Mouse (Mus musculus) hindlimb bud, embryonic 11.5 days (tissue): ENCODE measurements around the gene Mt3.
"Not testable (repeated sequence)": the region's sequence is repeated elsewhere in the genome, so short reads cannot be mapped to it uniquely, and the experiment has no call there.

Source experiments
- DNase-seq: peaks from one replicate; pipeline ENCODE4 v3.0.0-alpha.2; 2012; ENCODE audit warnings: low read depth, low spot score; ENCODE audit errors: extremely low spot score

Mt3 gene

DNA sequence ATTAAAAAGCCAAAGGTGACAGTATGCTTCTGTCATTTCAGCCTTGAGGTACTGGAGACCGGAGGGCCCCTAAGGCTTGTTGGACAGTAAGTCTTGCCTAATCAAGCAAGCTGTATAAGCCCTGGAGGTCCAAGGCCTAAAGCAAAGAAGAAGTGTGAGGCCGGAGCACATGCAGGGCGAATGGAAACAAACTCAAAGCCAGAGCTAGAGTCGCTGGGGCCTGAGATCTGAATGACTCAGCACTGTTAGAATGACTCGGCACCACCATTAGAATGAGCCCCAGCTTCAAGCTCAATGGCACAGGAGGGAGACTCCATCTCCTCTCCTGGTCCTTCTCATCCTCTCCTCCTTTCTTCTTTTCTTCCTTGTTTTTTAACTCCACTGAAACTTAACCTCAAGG, 1.5 kb upstream of the Mt3 start:
- no peak for DNase-seq

DNA sequence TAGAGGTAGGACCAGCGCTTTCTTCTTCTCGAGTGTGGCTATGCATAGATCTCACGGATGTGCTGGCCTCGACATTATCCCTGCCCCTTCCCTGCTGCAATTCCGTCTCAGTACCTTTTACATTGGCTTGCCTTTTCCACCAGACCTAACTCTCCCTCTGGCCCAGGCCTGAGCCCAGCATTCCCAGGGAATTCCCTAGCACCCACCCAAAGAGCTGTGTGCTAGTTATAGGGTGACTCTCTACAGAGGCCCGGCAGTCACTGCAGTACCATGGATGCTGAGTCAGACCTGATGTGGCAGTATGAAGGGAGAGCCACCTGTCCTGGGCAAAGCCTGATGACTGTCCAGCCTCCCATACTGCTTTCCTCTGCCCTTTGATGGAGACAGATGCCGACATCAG, 1.0 kb downstream of the Mt3 start:
- DNase-seq, result no peak

DNA sequence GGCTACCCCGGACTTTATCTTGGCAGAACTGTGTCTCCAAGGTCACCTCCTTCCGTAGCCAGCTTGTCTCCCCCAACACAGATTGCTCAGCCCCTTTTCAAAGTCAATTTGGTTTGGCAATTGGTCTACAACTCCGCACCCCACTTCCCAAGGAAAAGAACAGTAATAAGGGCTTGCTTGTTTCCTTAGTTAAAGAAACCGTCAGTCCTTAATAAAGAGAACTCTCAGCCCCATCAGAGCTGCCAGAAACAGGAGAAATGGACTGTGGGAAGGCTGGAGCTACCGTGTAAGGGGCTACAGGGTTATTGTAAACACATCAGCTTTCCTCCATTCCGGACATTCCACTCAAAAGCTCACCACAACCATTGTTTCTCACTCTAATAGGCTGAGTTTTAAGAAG, 2.1 kb downstream of the Mt3 start:
- DNase-seq, result no peak

DNA sequence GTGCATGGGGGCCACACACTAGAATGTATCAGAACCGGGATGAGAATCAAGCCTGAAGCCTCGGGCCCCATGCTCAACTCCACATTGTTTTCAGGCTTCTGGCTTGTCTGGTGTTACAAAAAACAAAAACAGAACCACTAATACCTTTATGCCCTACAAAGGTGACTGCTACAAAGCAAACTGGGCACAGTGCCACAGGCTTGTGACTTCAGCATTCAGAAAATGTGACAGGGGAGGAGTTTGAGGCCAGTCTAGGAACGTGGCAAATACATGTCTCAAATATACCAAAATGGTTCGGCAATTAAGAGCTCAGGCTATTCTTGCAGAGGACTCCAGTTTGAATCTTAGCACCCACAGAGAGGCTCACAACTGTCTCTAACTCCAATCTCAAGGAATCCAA, 3.7 kb downstream of the Mt3 start:
- no peak for DNase-seq

DNA sequence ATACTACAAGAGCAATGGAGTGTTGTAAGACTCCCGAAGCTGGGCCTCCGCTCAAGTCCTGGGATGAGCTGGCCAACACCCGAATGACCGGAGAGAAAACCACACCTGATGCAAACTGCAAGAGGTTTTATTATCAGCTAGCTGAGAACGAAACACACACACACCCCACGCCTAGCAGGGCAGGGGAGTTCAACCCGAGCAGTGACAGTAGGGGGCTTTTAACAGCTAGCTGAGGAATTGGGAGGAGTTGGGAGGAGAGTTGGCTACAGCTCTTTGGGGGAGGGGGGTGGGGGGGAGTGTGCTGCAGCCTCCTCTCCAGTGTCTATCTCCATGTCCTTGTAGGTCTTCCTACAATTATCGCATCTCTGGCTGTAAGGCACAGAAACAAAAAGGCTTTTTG, 13.4 kb downstream of the Mt3 start:
- DNase-seq, result not testable (repeated sequence)

DNA sequence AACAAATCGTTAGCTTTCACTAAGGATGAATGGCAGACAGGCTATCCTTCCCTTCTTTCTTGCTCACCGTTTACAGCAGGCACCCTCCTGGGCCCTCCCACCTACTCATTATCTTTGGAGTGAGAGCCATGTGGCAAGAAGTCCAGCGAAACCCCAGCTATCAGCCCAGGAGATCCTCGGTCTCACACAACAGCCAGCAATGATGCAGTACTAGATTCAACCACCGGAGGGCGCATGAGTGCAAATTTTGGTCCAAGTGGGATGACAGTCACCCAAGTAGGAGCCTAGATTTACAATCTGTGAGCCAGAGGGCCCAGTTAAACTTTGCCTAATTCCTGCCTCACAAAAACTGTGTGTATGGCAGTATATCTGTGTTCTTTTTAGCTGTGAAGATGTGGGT, 14.8 kb downstream of the Mt3 start:
- DNase-seq, result no peak

DNA sequence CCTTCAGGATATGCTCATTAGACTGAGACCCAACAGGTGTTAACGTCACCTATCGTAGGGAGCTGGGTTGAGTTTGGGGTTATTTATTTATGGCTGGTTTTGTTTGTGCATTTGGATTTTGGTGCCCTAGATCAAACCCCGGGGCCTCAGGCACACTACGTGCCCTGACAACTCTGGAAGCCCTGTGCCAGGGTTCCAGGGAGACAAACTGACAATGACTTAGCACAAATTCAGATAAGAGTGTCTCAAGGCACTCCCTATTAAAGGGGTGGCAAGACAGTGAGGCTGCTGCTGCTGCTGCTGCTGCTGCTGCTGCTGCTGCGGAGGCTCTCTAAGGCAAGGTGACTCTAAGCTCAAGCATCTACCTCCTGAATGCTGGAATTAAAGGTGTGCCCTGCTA, 17.1 kb downstream of the Mt3 start:
- DNase-seq, result no peak

DNA sequence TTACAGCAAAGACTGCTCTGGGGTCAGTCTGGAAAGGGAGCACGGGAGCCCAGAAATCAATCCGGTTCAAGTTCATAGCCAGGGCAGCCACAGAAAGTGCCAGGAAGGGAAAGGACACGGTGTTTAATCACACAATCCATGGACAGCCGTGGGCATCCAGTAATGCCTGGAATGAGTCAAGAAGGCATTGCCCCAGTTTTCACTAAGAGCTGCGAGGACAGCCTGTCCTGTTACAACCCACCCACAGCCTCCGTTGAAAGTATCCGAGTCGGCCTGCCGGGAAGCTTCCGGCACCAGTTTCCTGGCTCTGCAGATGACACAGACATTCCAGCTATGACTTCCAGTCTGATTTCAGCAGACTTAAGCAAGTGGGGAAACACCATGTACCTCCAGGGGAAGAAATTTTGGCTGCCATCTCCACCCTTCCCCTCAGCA, 18.9 kb downstream of the Mt3 start:
- DNase-seq, result no peak

DNA sequence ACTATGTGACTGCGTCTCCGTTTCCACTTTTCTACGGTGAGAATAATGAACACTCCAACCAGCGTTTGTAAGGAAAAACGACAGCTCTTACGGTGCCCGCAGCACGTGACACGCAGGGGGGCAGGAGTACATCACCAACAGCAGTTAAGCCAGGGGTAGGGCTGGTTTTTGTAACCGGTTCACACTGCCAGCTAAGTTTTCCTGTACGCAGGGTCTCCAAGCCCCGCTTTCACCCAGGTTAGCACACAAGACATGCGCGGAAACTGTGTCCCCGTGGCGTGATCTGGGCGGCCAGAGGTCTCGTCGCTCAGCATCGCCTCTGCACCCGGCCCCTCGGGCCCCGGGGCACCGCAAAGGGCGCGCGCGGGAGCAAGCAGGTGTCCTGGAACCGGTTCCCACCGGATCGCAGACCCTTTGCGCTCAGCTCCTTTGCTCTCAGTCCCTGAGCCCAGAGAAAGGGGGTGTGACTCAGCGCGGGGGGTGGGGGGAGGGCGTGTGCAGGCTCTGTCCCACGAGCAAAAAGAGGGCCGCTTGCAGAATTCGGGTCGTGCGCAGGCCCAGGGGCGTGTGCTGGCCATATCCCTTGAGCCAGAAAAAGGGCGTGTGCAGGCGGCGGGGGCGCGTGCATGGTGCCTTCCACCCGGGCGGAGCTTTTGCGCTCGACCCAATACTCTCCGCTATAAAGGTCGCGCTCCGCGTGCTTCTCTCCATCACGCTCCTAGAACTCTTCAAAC, 19.8 kb downstream of the Mt3 start, which contains the start of gene Mt2:
Mt2 (plus strand) TSS at position 590 of the 734 bp plus-strand sequence.
- DNase-seq, result no peak

DNA sequence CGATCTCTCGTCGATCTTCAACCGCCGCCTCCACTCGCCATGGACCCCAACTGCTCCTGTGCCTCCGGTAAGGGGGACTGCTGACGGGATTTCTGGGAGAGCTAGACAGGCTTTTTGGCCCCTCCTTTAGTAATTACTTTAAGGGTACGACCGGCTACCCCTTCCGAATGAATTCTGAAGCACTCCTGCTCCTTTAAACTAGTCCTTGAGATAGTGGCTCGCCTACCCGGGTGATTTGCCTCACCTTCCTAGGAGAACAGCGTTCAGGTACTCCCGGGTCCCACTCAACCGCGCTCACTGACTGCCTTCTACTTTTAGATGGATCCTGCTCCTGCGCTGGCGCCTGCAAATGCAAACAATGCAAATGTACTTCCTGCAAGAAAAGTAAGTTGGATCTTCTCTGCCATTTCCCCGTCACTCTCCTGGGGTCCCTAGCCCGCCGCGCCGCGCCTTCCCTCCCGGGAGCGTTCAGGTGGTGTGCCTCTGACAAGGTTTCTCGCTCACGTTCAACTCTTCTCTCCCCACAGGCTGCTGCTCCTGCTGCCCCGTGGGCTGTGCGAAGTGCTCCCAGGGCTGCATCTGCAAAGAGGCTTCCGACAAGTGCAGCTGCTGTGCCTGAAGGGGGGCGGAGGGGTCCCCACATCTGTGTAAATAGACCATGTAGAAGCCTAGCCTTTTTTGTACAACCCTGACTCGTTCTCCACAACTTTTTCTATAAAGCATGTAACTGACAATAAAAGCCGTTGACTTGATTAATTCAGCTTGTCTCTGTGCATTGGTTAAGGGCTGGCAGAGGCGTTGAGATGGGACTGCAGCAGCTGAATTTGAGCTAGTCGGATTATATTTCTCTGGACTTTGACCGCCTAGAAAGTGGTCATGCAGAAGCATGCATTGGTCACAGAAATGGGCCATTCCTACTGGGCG, 20.7 kb downstream of the Mt3 start:
- no peak for DNase-seq

DNA sequence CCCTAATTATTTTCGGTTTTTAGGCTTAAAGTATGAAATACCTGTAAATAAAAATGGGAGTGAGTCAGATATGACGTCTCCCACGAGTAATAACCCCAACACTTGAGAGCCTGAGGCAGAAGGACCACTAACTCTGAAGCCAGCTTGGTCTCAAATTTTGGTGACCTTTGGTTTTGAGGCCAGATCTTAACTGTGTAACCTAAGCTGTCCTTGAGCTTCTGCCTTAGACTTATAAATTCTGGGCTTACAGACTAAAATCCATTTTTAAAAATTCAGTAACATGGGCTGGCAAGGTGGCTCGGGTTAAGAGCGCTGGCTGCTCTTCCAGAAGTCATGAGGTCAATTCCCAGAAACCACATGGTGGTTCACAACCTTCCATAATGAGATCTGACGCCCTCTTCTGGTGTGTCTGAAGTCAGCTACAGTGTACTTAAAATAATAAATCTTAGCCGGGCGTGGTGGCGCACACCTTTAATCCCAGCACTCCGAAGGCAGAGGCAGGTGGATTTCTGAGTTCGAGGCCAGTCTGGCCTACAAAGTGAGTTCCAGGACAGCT, 21.5 kb downstream of the Mt3 start:
- DNase-seq, result no peak

DNA sequence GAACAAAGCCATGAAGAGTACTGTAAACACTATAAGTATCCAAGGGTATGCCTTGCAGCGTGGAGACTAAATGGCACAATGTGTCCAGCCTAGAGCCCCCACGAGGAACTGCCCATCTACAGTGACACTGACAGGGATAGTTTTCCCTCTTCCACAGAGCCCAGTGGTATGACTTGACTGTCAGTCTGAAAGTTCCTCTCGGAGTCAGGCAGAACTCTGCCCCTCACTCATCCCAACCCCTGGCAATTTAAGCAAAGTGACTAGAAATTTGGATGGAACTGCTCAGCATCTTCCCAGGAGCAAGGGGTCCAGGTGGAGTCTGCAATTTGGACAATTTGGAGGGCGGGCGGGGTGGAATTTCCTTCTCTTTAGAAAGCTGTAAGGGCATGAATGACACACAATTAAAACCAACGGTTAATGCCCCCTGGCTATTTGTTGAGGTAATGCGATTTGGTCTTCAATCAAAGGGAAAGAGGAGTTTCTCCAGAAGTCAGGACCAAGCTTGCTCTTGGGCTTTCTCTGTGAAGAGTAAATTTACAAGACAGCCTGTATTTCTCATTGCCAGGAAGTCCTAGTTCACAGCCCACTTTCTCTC, 22.3 kb downstream of the Mt3 start:
- DNase-seq, result no peak

DNA sequence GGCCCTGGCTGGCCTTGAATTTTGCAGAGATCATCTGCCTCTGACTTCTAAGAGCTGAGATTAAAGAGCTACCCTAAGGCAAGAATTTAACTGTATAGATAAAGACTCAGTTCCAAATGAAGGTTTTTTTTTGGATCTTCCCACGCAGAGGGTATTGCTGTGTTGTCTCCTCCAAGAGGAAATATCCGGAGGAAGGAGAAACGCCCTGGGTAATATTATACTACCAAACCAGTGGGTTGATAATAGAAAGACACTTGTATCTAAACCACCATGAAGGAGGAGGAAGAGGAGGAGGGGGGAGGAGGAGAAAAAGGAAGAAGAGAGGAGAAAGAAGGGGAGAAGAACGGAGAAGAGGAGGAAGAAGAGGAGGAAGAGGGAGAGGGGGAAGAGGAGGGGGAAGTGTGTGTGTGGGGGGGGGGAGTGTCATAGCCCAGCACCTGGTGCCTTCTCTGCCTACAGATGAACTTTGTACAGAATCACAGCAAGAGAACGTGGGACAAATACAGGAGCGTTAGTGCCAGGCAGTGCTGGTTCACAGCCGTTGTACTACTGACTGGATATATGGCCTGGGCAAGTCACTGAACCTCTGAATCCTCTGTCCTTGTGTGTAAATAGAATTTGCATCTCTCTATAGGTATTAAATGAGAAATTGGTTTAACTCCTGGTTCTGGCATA, 25.4 kb downstream of the Mt3 start:
- no peak for DNase-seq

DNA sequence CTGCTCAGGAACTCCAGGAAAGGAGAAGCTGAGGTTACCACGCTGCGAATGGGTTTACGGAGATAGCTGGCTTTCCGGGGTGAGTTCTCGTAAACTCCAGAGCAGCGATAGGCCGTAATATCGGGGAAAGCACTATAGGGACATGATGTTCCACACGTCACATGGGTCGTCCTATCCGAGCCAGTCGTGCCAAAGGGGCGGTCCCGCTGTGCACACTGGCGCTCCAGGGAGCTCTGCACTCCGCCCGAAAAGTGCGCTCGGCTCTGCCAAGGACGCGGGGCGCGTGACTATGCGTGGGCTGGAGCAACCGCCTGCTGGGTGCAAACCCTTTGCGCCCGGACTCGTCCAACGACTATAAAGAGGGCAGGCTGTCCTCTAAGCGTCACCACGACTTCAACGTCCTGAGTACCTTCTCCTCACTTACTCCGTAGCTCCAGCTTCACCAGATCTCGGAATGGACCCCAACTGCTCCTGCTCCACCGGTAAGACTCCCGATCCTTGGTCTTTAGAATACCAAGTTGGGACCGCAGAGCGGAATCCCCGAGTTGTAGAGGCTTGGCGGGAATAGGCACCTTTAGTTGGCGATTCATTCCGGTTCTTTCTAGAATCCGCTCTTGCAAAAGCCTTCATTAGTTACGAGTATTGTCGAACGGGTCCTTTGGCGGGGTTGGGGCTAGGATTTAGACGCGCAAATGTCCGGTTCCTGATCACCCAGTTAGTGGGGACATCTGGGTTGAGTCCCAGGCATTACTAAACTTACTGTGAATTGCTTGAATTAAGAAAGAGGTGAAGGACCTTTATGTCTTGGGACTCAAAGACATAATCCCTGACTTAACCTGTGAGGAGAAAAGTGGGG, 26.7 kb downstream of the Mt3 start, which contains the start of gene Mt1:
Mt1 (plus strand) TSS at position 226 of the 856 bp plus-strand sequence.
- DNase-seq, result no peak

DNA sequence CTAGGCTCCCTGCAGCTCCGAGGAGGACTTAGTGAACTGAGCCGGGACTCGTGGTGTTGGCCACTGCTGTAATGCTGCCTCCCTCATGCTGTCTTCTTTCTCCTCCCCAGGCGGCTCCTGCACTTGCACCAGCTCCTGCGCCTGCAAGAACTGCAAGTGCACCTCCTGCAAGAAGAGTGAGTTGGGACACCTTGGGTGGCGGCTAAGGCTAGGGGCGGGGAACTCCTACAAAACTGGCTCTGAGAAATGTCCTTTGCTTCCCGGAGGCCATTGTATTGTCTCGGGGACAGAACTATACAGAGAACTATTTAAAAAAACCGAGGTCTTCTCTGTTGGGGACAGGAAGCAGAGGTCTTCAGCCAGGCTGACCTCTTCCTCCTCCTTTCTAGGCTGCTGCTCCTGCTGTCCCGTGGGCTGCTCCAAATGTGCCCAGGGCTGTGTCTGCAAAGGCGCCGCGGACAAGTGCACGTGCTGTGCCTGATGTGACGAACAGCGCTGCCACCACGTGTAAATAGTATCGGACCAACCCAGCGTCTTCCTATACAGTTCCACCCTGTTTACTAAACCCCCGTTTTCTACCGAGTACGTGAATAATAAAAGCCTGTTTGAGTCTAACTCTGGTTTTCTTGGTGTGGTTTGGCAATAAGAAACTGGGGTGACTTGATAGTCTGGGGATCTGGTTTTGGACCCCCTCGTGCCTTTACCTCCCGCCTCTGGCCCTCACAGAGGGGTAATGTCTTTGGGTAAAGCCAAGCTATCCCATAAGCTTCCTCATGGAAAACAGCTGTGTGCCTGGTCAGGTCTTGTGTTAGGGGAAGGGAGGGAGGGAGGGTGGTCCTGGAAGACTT, 27.5 kb downstream of the Mt3 start:
- no peak for DNase-seq

DNA sequence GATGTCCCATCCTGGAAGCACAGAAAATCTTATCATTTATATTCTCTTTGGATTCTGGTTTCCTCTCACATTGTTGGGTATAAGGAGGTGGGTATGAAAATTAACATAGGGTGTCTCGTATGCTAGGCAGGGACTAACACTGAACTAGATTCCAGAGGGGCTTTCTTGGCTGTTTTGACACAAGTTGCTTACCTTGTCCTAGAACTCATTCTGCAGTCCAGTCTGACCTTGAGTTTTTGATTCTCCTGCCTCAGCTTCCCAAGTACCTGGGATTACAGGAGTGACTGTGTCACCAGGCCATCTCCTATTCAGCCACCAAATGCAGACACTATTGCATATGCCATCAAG, 28.1 kb downstream of the Mt3 start:
- DNase-seq, result no peak

DNA sequence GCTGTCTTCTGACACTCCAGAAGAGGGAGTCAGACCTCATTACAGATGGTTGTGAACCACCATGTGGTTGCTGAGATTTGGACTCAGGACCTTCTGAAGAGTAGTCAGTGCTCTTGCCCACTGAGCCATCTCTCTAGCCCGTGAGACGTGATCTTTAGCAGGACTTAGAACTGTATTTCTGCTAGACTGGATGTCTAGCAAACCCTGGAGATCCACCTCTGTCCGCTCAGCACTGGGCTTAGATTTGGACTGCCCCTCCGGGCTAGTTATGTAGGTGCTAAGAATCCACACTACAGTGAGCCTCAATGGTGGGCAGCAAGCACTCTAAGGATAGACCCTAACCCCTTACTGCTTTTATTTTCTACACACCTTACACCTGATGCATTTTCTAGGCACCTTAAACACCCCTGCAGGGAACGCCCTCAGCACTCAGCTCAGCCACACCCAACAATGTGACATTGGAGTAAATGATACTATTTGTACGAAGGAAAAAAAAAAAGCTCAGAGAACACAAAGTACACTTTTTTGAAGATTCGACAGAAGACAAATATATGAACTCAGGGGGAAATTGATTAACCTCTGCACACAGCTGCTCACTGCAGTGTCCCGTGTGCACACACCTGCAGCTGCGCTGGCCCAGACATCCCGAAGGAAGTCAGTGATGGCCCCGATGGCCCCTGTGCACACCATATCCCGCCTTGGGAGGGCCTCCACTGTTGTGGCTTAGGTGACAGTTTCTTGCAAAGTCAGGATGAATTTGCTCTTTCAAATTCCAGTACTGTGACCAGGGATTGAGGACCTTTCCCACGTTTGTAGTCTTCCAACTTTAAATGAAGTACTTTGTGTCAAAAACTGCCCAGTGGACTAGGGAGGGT, 29.9 kb downstream of the Mt3 start:
- no peak for DNase-seq

DNA sequence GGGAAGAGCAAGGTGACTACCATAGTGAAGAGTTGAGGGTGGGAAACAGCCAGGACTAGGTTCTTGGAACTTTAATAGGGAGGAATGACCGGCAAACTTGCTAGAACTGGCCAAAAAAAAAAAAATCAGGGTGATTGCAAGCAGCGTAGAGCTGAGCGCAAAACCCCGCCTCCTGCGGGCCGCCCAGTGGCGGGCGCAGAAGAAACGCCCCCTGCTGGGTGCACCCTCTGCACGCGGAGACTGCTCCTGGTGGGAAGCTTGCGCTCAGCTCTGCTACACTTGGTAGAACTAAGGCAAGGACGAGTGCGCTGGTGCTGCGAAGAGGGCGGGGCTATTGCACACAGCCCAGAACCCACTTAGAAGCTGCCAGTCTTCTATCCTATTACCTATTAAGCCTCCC, 30.7 kb downstream of the Mt3 start:
- no peak for DNase-seq
